Mouse (Mus musculus) forebrain, embryonic 16.5 days (tissue): ENCODE results near the gene E2f8. TPM values are rescaled to one million over a fixed set of nuclear protein-coding genes. Genes with fewer than 3 reads are reported as not detected.

ENCODE experiments used
- ATAC-seq: fragments of 200-750 bp; cut with Nextera tagmentation; 2 replicates; pipeline ENCODE4 v1.8.0; 2017; ENCODE audit warnings: mild to moderate bottlenecking, moderate library complexity
- H3K27ac ChIP-seq: fragments of 300-500 bp; sonication (generic); 2 replicates; pipeline ENCODE4 v1.5.1; 2014; ENCODE audit warnings: low read length, control low read depth
- H3K27me3 ChIP-seq: fragments of 300-500 bp; sonication (generic); replicated peaks from 2 replicates; pipeline ENCODE4 v1.6.1; 2014; ENCODE audit warnings: low read length; ENCODE audit not compliant: control insufficient read depth, insufficient read depth
- H3K36me3 ChIP-seq: fragments of 300-500 bp; sonication (generic); 2 replicates; pipeline ENCODE4 v1.6.1; 2014; ENCODE audit not compliant: control insufficient read depth, insufficient read depth
- H3K4me1 ChIP-seq: fragments of 300-500 bp; sonication (generic); replicated peaks from 2 replicates; pipeline ENCODE4 v1.6.1; 2014; ENCODE audit warnings: low read length; ENCODE audit not compliant: control insufficient read depth, insufficient read depth
- H3K4me2 ChIP-seq: fragments of 300-500 bp; sonication (generic); 2 replicates; pipeline ENCODE4 v1.6.1; 2014; ENCODE audit warnings: mild to moderate bottlenecking, low read length, control low read depth
- H3K4me3 ChIP-seq: fragments of 300-500 bp; sonication (generic); replicated peaks from 2 replicates; pipeline ENCODE4 v1.5.1; 2014; ENCODE audit warnings: mild to moderate bottlenecking, low read length, control low read depth
- H3K9ac ChIP-seq: fragments of 300-500 bp; sonication (generic); replicated peaks from 2 replicates; pipeline ENCODE4 v1.6.1; 2014; ENCODE audit warnings: low read depth, low read length, control low read depth
- H3K9me3 ChIP-seq: fragments of 300-500 bp; sonication (generic); 2 replicates; pipeline ENCODE4 v1.6.1; 2016; ENCODE audit warnings: low read length; ENCODE audit not compliant: control insufficient read depth
- WGBS: fragments of 180-500 bp; shearing (Covaris S2); extraction: QIAGEN DNeasy Blood & Tissue Kit; methylation state at CpG from one replicate; pipeline ENCODE4 v1.1.7; 2014; 5-methylcytosine and 5-hydroxymethylcytosine counted together
- polyA plus RNA-seq: library from polyadenylated mRNA; unstranded; fragments of >200 nt; fragmentation: Nextera tagmentation; extraction: Ambion mirVana; gene quantifications from 2 replicates; pipeline ENCODE4 v1.2.1, GENCODE M21; 2015

E2f8 gene
- polyA plus RNA-seq, 1 experiment from 2014 or later, result 4.8 TPM

- 85% methylated on average over 6 of the region's 6 CpGs for WGBS
Observed at GRCm38 (mm10) chr7:48836949-48837348, 44.4 kb downstream of the E2f8 start.

GRCm38 (mm10) chr7:48834989-48835626, 46.3 kb downstream of the E2f8 start:
- H3K4me1 ChIP-seq, result peaks cover 4% of the 10 kb centered on the region; the same call in 1 of the 2 replicates
- H3K36me3 ChIP-seq, result no peaks in the 10 kb centered on the region
- H3K9me3 ChIP-seq, result no peaks in the 10 kb centered on the region
- no peak overlapping the region for H3K4me2 ChIP-seq
- 48% methylated on average over 12 of the region's 12 CpGs for WGBS
- no peak overlapping the region for H3K27ac ChIP-seq
- no peak overlapping the region for H3K4me3 ChIP-seq
- no peaks in the 10 kb centered on the region for H3K27me3 ChIP-seq
- ATAC-seq, result no peak
- H3K9ac ChIP-seq, result no peak overlapping the region

More at GRCm38 (mm10) chr7:48836949-48837348, 44.4 kb downstream of the E2f8 start:
- no peak for ATAC-seq
- Histone ChIP-seq H3K4me1 (peaks cover 4% of the 10 kb centered on the region; the same call in 1 of the 2 replicates), H3K27me3 (no peaks in the 10 kb centered on the region), H3K27ac (no peak overlapping the region), H3K9me3 (no peaks in the 10 kb centered on the region), H3K36me3 (no peaks in the 10 kb centered on the region), H3K4me3 (no peak overlapping the region), H3K9ac (no peak overlapping the region), H3K4me2 (no peak overlapping the region)

GRCm38 (mm10) chr7:48834371-48834970, 46.9 kb downstream of the E2f8 start:
- 0 out of 2 replicates have a peak, but pooled peaks have one; percentile 31 for ATAC-seq
- no peaks in the 10 kb centered on the region for H3K9me3 ChIP-seq
- H3K4me1 ChIP-seq, result peaks cover 4% of the 10 kb centered on the region; the same call in 1 of the 2 replicates
- no peaks in the 10 kb centered on the region for H3K27me3 ChIP-seq
- no peaks in the 10 kb centered on the region for H3K36me3 ChIP-seq
- no peak overlapping the region for H3K4me2 ChIP-seq
- 40% methylated on average over 4 of the region's 4 CpGs for WGBS
- H3K27ac ChIP-seq, result no peak overlapping the region
- no peak overlapping the region for H3K9ac ChIP-seq
- no peak overlapping the region for H3K4me3 ChIP-seq

GRCm38 (mm10) chr7:48832735-48833134, 48.7 kb downstream of the E2f8 start:
- H3K4me1 ChIP-seq, result peaks cover 4% of the 10 kb centered on the region; the same call in 1 of the 2 replicates
- H3K27ac ChIP-seq, result no peak overlapping the region
- H3K4me3 ChIP-seq, result no peak overlapping the region
- H3K9ac ChIP-seq, result no peak overlapping the region
- H3K9me3 ChIP-seq, result no peaks in the 10 kb centered on the region
- H3K4me2 ChIP-seq, result no peak overlapping the region
- peaks cover 1% of the 10 kb centered on the region; the same call in 1 of the 2 replicates for H3K36me3 ChIP-seq
- no peaks in the 10 kb centered on the region for H3K27me3 ChIP-seq
- WGBS, result 88% methylated on average over 1 of the region's 1 CpGs
- no peak for ATAC-seq

GRCm38 (mm10) chr7:48830395-48830794, 51.0 kb downstream of the E2f8 start:
- Histone ChIP-seq H3K4me2 (no peak overlapping the region), H3K4me1 (peaks cover 4% of the 10 kb centered on the region; the same call in 1 of the 2 replicates), H3K27ac (no peak overlapping the region), H3K9ac (no peak overlapping the region), H3K4me3 (no peak overlapping the region), H3K36me3 (peaks cover 18% of the 10 kb centered on the region), H3K27me3 (no peaks in the 10 kb centered on the region), H3K9me3 (no peaks in the 10 kb centered on the region)
- no peak for ATAC-seq
- WGBS, result 74% methylated on average over 2 of the region's 2 CpGs

GRCm38 (mm10) chr7:48829177-48829910, 52.1 kb downstream of the E2f8 start:
- H3K4me2 ChIP-seq, result no peak overlapping the region
- H3K9me3 ChIP-seq, result no peaks in the 10 kb centered on the region
- no peak overlapping the region for H3K27ac ChIP-seq
- no peak overlapping the region for H3K4me3 ChIP-seq
- 81% methylated on average over 5 of the region's 5 CpGs for WGBS
- H3K36me3 ChIP-seq, result peaks cover 25% of the 10 kb centered on the region
- no peaks in the 10 kb centered on the region; the same call in 1 of the 2 replicates for H3K4me1 ChIP-seq
- H3K27me3 ChIP-seq, result no peaks in the 10 kb centered on the region
- ATAC-seq, result no peak
- H3K9ac ChIP-seq, result no peak overlapping the region

GRCm38 (mm10) chr7:48825170-48825569, 56.2 kb downstream of the E2f8 start:
- H3K4me2 ChIP-seq, result no peak overlapping the region
- H3K36me3 ChIP-seq, result peaks cover 45% of the 10 kb centered on the region
- H3K27ac ChIP-seq, result no peak overlapping the region
- H3K4me1 ChIP-seq, result no peaks in the 10 kb centered on the region
- no peak for ATAC-seq
- H3K4me3 ChIP-seq, result no peak overlapping the region
- no peaks in the 10 kb centered on the region for H3K9me3 ChIP-seq
- no peak overlapping the region for H3K9ac ChIP-seq
- 93% methylated on average over 6 of the region's 6 CpGs for WGBS
- no peaks in the 10 kb centered on the region for H3K27me3 ChIP-seq

- Histone ChIP-seq H3K4me2 (no peak overlapping the region), H3K4me1 (no peaks in the 10 kb centered on the region), H3K4me3 (no peak overlapping the region), H3K9me3 (no peaks in the 10 kb centered on the region), H3K9ac (no peak overlapping the region), H3K36me3 (peaks cover 48% of the 10 kb centered on the region), H3K27ac (no peak overlapping the region), H3K27me3 (no peaks in the 10 kb centered on the region)
- 93% methylated on average over 1 of the region's 1 CpGs for WGBS
- no peak for ATAC-seq
Observed at GRCm38 (mm10) chr7:48824671-48825070, 56.7 kb downstream of the E2f8 start.

- no peak overlapping the region for H3K27ac ChIP-seq
- H3K4me3 ChIP-seq, result no peak overlapping the region
- no peak for ATAC-seq
- no peaks in the 10 kb centered on the region for H3K27me3 ChIP-seq
- no peak overlapping the region for H3K9ac ChIP-seq
- no peak overlapping the region for H3K4me2 ChIP-seq
- WGBS, result 96% methylated on average over 3 of the region's 3 CpGs
- H3K4me1 ChIP-seq, result no peaks in the 10 kb centered on the region
- H3K36me3 ChIP-seq, result peaks cover 57% of the 10 kb centered on the region
- no peaks in the 10 kb centered on the region for H3K9me3 ChIP-seq
Observed at GRCm38 (mm10) chr7:48823621-48824020, 57.8 kb downstream of the E2f8 start.
